Mouse (Mus musculus) liver (tissue): ENCODE data around the gene Rtp4.
A peak's percentile ranks its signal among the peaks of the same experiment; 100 is the strongest.

ENCODE experiments used
- DNase-seq: peaks from one replicate; pipeline ENCODE4 v3.0.0-alpha.2; 2020; ENCODE audit warnings: mixed read lengths

Gene Rtp4

GRCm38 (mm10) chr16:23520235-23520871 lies at the start of gene Rtp4, which contains the start of gene Masp1:
Gene Rtp4 (plus strand): TSS chr16:23520291.
Gene Masp1 (minus strand): TSS chr16:23520815.
- DNase-seq, result no peak

- DNase-seq, result no peak
Measured at GRCm38 (mm10) chr16:23471551-23471950, 48.5 kb upstream of the Rtp4 start.

DNA sequence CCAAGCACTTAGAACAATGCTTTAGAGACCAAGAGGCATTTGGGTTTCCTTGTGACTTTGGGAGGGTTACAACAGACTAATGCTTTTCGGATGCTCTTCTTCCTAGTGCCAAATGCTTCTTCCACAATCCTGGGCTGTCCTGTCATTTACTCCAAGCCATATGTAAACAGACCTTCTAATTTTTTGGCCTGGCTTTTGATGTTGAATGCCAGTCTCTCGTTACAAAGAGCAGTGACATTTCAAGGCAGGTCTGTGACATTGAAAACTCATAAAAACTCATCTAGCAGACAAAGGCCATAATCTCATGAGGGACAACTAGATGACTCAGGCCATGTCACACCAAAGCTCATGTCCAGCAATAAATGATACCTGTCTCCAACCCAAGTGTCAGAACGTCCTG lies 48.0 kb upstream of the Rtp4 start:
- no peak for DNase-seq

- no peak for DNase-seq
Measured at GRCm38 (mm10) chr16:23475651-23476050, 44.4 kb upstream of the Rtp4 start.

DNA sequence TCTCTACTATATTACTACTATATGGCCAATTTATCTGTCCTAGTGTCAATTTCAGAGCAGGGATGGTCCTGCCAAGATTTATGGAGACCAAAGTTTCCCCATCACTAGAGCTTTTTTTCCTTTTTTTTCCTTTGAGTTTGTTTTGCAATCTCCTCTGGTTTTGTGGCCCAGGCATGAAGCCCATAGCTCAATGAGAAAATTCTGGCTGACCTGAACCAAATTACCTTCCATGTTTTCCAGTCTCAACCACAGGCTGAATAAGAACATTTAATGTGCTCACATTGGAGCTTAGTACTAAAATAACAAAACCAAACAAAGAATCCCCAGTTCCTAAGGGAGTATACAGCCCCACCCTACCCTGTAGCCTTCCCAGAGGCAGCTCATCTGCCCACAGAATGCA lies 43.5 kb upstream of the Rtp4 start:
- no peak for DNase-seq

DNA sequence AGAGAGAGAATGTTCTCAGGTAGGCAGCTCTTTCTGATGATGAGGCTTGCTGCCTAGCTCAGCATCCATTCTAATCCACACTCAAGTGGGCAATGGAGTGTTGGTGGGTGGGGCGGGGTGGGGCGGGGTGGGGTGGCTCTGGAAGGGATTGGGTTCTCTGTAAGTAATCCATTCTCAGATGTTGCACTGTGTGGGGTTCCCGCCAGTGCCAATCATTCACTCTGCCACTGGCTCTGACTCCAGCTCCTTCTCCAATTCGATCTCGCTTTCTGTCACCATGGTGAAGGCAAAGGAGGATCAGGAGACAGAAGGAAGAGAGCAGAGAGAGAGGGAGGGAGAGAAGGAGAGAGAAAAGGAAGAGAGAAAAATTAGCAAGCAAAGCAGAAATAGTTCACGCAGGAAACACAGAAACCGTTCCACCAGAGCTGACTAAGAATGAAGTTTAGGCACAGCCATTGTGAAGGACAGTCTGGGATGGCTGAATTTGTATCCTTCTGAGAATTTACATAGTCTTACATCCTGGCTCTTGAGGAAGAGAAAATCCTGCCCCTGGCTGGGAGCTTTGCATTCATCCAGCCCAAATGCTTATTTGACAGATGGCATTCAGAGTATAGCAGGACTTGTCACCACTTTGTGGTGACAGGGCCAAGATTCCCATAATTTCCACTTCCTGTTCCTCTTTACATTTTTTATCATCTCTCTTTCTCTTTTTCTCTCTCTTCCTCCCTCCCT lies 40.1 kb upstream of the Rtp4 start:
- DNase-seq, result no peak

DNA sequence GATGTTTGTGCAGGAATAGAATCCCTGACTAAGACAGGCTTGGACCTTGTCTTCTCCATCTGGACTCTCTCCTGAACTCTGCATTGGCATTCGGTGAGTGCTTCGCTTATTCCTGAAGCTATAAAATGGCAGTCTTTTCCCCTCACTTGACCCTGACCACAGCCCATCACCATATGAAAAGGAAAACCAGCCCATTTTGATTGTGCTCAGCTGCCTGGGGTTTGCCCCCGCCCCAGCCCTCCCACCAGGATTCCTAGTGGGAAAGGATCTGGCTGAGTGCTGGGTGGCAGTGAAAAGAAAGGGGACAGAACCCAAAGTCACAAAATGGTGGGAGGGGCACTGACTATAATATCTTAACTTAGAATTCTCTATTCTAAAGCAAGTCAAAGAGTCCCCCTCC lies 37.9 kb upstream of the Rtp4 start:
- no peak for DNase-seq

GRCm38 (mm10) chr16:23482846-23483245 lies 37.2 kb upstream of the Rtp4 start:
- no peak for DNase-seq

DNA sequence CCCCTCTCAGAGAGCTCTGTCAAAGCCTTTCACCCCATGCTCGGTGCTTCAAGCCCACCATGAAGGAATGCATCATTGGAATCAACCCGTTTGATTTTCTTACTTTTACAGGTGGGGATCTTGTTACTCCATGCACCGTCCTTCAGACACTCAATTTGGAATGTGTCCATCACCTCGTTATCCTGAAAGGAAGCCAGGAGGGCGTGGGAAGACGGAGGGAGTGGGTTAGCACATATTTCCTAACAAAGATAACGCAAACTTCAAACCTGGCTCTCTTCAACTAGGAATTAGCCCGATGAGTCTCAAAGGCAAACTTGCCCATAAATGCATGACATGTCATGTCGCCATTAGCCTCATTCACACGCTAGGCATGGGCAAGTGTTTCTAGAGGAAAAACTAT lies 36.8 kb upstream of the Rtp4 start:
- no peak for DNase-seq

DNA sequence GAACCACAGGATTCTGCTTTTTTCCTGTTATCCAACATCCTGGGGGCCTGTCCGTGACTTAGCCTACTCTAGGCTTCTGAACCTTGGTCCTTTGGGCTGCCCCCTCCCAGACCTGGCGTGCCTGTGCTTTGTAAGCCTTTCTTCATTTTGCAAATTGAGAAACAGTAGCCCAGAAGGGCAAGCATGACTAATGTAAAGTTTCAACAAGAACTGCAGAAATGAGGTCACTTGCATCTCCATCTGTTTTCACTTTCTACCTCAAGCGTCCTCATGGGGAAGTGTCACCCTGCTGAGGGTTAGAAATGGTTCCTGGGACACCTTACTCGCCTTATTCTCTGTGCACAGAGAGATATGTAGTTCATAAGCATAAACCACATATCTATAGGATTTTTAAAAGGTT lies 27.3 kb upstream of the Rtp4 start:
- no peak for DNase-seq

DNA sequence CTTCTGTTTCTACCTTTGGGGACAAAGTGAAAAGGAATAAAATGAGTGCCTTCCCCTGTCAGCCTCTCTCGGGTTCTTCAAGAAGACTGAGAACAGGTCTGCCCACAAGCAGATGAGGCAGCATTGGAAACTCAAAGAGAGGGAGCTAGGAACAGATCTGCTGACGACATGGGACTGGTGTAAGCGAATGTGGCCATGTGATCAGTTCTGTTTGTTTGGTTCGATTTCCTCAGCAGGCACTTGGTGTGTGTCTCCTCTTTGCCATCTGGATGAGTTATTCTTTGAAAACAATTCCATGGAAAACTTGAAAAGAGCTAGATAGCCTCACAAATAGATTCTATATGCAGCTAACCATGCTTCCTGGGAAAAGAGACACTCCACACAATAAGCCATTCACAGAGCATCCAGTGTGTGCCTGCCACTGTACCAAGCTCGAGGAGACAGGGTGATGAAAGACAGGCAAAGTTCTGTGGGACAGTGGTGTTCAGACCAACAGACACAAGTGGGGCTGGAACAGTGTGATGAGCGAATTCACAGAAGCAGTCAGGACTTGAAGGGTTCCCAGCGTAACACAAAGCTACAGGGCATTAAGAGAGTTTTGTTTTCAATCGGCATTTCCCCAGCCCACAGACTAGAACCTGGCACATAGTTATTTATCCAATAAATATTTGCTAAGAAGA lies 23.7 kb upstream of the Rtp4 start:
- DNase-seq, result no peak

- no peak for DNase-seq
Measured at GRCm38 (mm10) chr16:23497440-23497839, 22.7 kb upstream of the Rtp4 start.

- DNase-seq, result no peak
Measured at GRCm38 (mm10) chr16:23497881-23498280, 22.2 kb upstream of the Rtp4 start.

- DNase-seq, result no peak
Measured at GRCm38 (mm10) chr16:23498691-23499131, 21.4 kb upstream of the Rtp4 start.

- peak; percentile 38 for DNase-seq
Measured at GRCm38 (mm10) chr16:23500558-23500957, 19.5 kb upstream of the Rtp4 start.

GRCm38 (mm10) chr16:23501288-23501687 lies 18.8 kb upstream of the Rtp4 start:
- no peak for DNase-seq

- DNase-seq, result no peak
Measured at GRCm38 (mm10) chr16:23502478-23502877, 17.6 kb upstream of the Rtp4 start.

- no peak for DNase-seq
Measured at GRCm38 (mm10) chr16:23503351-23503750, 16.7 kb upstream of the Rtp4 start.

- DNase-seq, result no peak
Measured at GRCm38 (mm10) chr16:23504320-23504744, 15.8 kb upstream of the Rtp4 start.

DNA sequence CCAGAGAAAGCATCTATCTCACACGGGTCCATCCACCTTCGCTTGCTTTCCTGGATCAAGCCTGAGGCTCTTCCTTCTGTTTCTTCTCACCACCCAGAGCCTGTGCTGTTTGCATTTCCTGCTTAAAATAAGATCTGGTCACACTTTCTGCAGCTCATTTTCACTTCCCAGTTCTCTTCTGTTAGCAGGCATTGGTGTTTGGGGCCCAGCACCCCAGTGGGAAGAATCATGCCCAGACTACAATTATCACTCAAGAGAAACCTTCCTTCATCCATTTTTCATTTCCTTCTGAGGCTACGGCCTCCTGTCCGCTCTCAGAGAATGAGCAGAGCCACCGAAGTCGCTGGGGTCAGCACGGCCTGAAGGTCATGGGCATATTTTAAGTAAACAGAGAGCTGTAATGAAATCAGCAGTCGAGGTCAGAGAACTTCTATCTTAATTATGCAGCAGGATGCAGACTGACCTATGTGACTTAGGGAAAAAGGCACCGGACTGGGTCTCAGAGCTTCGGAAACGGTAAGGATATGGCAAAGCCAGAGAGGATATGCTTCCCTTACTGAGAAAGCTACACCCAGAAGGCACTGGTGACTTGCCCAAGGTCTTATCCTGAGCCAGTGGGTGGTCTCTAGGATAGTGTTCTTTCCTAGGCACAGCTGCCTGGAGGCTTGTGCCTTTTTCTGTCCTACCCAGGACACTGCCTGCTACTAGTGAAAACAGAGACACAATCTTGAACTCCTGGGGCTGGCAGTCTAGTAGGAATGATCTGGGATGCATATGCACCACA lies 14.0 kb upstream of the Rtp4 start:
- DNase-seq, result peak; percentile 29

DNA sequence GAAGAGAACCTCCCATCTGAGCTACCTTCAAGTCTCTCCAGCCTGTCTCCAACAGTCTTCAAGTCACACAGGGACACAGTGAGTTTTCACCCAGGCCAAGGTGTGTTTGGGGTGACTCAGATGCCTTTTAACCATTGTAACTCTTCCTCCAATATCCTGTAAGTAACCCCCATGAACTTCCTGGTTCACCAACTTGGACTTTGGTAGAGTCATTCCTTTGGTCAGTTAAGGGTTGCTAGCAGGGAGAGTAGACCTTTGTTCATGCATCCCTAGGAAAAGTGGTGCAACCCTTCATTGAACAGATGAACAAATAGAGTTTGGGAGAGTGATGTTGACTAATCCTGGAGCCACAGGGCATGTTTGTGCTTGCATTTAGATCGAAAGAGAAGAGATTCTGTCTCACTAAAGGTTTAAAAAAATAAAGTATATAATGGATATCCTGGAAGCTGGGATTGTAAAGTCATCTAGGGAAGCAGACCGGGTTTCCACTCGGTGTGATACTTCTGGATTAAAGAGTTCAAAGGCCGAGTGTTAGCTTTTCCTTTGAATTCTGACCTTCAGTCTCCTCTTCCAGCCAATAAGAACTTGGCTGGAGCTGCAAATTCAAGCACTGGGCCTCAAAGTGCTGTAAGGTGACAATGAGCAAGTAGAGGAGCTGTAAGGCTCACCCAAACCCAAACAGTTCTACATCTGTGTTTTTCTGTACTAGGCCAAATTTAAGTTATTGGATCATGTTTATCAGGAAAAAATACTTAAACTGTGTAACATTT lies 8.7 kb upstream of the Rtp4 start:
- DNase-seq, result no peak

- DNase-seq, result no peak
Measured at GRCm38 (mm10) chr16:23513401-23513800, 6.7 kb upstream of the Rtp4 start.
